ENCODE assay signal across 25 mouse cellular contexts in genomic region chr2:160025911-160026310, GRCm38 (mm10).
DNase-seq lines count a peak whose midpoint lies in the region; ATAC-seq and TF ChIP-seq lines count a peak whose summit lies in the region.
"Had no signal": no experiment of that assay in that cellular context is flagged by ENCODE, and none has a peak within 500 bp of the region (broad histone marks: within the 10 kb centered on the region; RNA-seq: fewer than 3 reads in every experiment).

No protein-coding gene starts in this region.

- 0 out of 2 replicates have a peak, but pooled peaks have one; percentile 12 for ATAC-seq in lung, embryonic 16.5 days (ENCODE audit: low read depth)
- no peak for ATAC-seq in midbrain, embryonic 11.5 days (ENCODE audit: low FRiP score)
- no peak for ATAC-seq in midbrain, postnatal 0 days (ENCODE audit: low FRiP score)
- ATAC-seq: forebrain, embryonic 14.5 days; forebrain, postnatal 0 days; hindbrain, embryonic 16.5 days had no signal

- no peaks in the 10 kb centered on the region for H3K36me3 ChIP-seq in lung, embryonic 16.5 days (ENCODE audit: control insufficient read depth, insufficient read depth, low read length)
- H3K36me3 ChIP-seq in midbrain, embryonic 11.5 days (ENCODE audit: control insufficient read depth, insufficient read depth, low read length) = no peaks in the 10 kb centered on the region
- H3K36me3 ChIP-seq in midbrain, postnatal 0 days (ENCODE audit: insufficient read depth, low read length) = no peaks in the 10 kb centered on the region
- H3K36me3 ChIP-seq: forebrain, embryonic 10.5 days; G1E; heart, embryonic 12.5 days; heart, embryonic 15.5 days; hindbrain, embryonic 10.5 days; hindbrain, embryonic 13.5 days had no signal

- 44% methylated on average over 3 of the region's 3 CpGs for WGBS in lung, embryonic 16.5 days
- 74% methylated on average over 3 of the region's 3 CpGs for WGBS in midbrain, embryonic 11.5 days
- WGBS in midbrain, postnatal 0 days = 80% methylated on average over 3 of the region's 3 CpGs

- H3K4me1 ChIP-seq in lung, embryonic 16.5 days (replicated peaks; ENCODE audit: control insufficient read depth, insufficient read depth, low read length) = no peaks in the 10 kb centered on the region
- no peaks in the 10 kb centered on the region for H3K4me1 ChIP-seq in midbrain, embryonic 11.5 days (ENCODE audit: control insufficient read depth, insufficient read depth, low read length)
- no peaks in the 10 kb centered on the region for H3K4me1 ChIP-seq in midbrain, postnatal 0 days (ENCODE audit: insufficient read depth, low read length)
- H3K4me1 ChIP-seq: heart, embryonic 15.5 days; hindbrain, embryonic 10.5 days; hindbrain, embryonic 13.5 days had no signal

- intact Hi-C loops in gastrocnemius, adult 2 months (cut with DNase I) = no loop called here

- DNase-seq in gastrocnemius, adult 2 months = peak; percentile 51
- DNase-seq in gastrocnemius, adult 18-20 months (ENCODE audit: low spot score) = no peak
- no peak for DNase-seq in lung, postnatal 4 days
- DNase-seq in midbrain, embryonic 11.5 days (ENCODE audit: low spot score, missing footprints) = peak; percentile 39
- DNase-seq in midbrain, postnatal 0 days (ENCODE audit: low spot score) = no peak
- DNase-seq in urinary bladder, postnatal 25 days (ENCODE audit: low spot score) = no peak
- DNase-seq: adrenal gland, adult 8-10 months; B cell, adult 2 months; cerebellum, adult 18-20 months; cerebellum, adult 9-10 months; cerebellum, postnatal 14 days; forebrain, postnatal 0 days; gastrocnemius, postnatal 10 days; gastrocnemius, postnatal 36 days; heart, postnatal 10 days; heart, postnatal 36 days had no signal

- TF ChIP-seq CTCF in gastrocnemius, adult 2 months (IDR thresholded peaks at IDR 0.05) = no peak
- no peak for TF ChIP-seq CTCF in midbrain, postnatal 0 days (IDR thresholded peaks at IDR 0.05)

- H3K9me3 ChIP-seq in lung, embryonic 16.5 days (ENCODE audit: control insufficient read depth, low read length) = no peaks in the 10 kb centered on the region
- no peaks in the 10 kb centered on the region for H3K9me3 ChIP-seq in midbrain, embryonic 11.5 days (ENCODE audit: control insufficient read depth, low read length)
- H3K9me3 ChIP-seq in midbrain, postnatal 0 days (ENCODE audit: low read length) = no peaks in the 10 kb centered on the region
- H3K9me3 ChIP-seq: forebrain, embryonic 10.5 days; heart, embryonic 12.5 days; heart, embryonic 15.5 days; hindbrain, embryonic 10.5 days; hindbrain, embryonic 13.5 days had no signal

- no peak overlapping the region for H3K4me2 ChIP-seq in lung, embryonic 16.5 days (ENCODE audit: low read depth, low read length)
- H3K4me2 ChIP-seq in midbrain, embryonic 11.5 days = no peak overlapping the region
- H3K4me2 ChIP-seq in midbrain, postnatal 0 days (ENCODE audit: low read depth, low read length, poor library complexity, severe bottlenecking) = no peak overlapping the region
- H3K4me2 ChIP-seq: heart, embryonic 12.5 days; heart, embryonic 15.5 days; hindbrain, embryonic 13.5 days had no signal

- no peak overlapping the region for H3K4me3 ChIP-seq in gastrocnemius, adult 2 months
- no peak overlapping the region for H3K4me3 ChIP-seq in lung, embryonic 16.5 days (ENCODE audit: low read length)
- H3K4me3 ChIP-seq in midbrain, embryonic 11.5 days (ENCODE audit: low read depth, low read length) = no peak overlapping the region
- H3K4me3 ChIP-seq in midbrain, postnatal 0 days (ENCODE audit: low read depth, low read length) = no peak overlapping the region
- H3K4me3 ChIP-seq: forebrain, embryonic 10.5 days; heart, embryonic 12.5 days; heart, embryonic 15.5 days; hindbrain, embryonic 10.5 days; hindbrain, embryonic 13.5 days had no signal

- no peaks in the 10 kb centered on the region for H3K27me3 ChIP-seq in lung, embryonic 16.5 days (ENCODE audit: control insufficient read depth, insufficient read depth, low read depth, low read length)
- no peaks in the 10 kb centered on the region for H3K27me3 ChIP-seq in midbrain, embryonic 11.5 days (ENCODE audit: control insufficient read depth, insufficient read depth, low read length)
- H3K27me3 ChIP-seq in midbrain, postnatal 0 days (ENCODE audit: insufficient read depth, low read length) = no peaks in the 10 kb centered on the region
- H3K27me3 ChIP-seq: heart, embryonic 12.5 days; heart, embryonic 15.5 days; hindbrain, embryonic 13.5 days had no signal

- H3K27ac ChIP-seq in gastrocnemius, adult 2 months = peak overlapping the region; percentile 61
- H3K27ac ChIP-seq in lung, embryonic 16.5 days (ENCODE audit: low read length) = no peak overlapping the region
- no peak overlapping the region for H3K27ac ChIP-seq in midbrain, embryonic 11.5 days (ENCODE audit: low read depth, low read length)
- H3K27ac ChIP-seq in midbrain, postnatal 0 days (ENCODE audit: low read depth, low read length) = no peak overlapping the region
- H3K27ac ChIP-seq: forebrain, embryonic 10.5 days; heart, embryonic 15.5 days; hindbrain, embryonic 10.5 days; hindbrain, embryonic 13.5 days had no signal

- H3K9ac ChIP-seq in lung, embryonic 16.5 days (ENCODE audit: low read length) = no peak overlapping the region
- H3K9ac ChIP-seq in midbrain, embryonic 11.5 days (ENCODE audit: low read length) = no peak overlapping the region
- H3K9ac ChIP-seq in midbrain, postnatal 0 days (replicated peaks; ENCODE audit: low read length, poor library complexity, severe bottlenecking) = no peak overlapping the region
- H3K9ac ChIP-seq: forebrain, postnatal 0 days; heart, embryonic 12.5 days; heart, embryonic 15.5 days; hindbrain, embryonic 13.5 days had no signal

Comparison
In these comparisons a context has a peak if more than half of its experiments do, and no peak if none do; other contexts are left out.
1. DNase-seq: peak in gastrocnemius, adult 2 months (single experiment) and midbrain, embryonic 11.5 days (single experiment); none in gastrocnemius, adult 18-20 months (single experiment), lung, postnatal 4 days (0 of 2), midbrain, postnatal 0 days (single experiment) and urinary bladder, postnatal 25 days (single experiment).